Mouse (Mus musculus) C2C12 (cell line): ENCODE data around the gene Tnfsfm13.

Experiments used
- CTCF ChIP-seq: IDR thresholded peaks from one replicate; pipeline ENCODE4 v1.5.1; 2011; ENCODE audit not compliant: control insufficient read depth, insufficient read depth, insufficient read length
- MYOG ChIP-seq: IDR thresholded peaks from one replicate; pipeline ENCODE4 v1.6.1; 2011; ENCODE audit not compliant: control insufficient read depth, insufficient read length; ENCODE audit errors: extremely low read depth

DNA sequence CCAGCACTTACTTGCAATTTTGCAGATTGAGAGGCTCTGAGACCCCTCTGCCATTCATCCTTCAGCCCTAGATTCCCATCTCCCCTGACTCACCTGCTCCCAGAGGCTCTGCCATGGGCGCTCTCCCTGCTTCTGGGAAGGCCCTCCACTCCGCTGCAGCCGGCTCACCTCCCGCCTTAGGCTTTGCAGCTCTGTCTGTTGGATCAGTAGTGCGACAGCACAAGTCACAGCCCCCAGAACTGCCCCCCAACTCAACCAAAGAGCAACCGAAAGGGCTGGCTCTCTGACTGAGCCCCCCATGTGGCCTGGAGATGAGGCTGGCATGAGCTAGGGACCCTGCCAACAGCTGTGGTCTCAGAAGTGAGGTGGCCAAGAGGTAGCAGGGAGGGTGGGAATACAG is 11.0 kb downstream of the Tnfsfm13 start:
- no peak for TF ChIP-seq MYOG
- no peak for TF ChIP-seq CTCF
